Mouse (Mus musculus): Measurements from ENCODE around the gene Itpkb.

Gene Itpkb

GRCm38 (mm10) chr1:180390321-180390731, 60.0 kb downstream of the Itpkb start:
- CTCF ChIA-PET = interaction anchor here (0.6 kb wide), 2 partner anchors 20 to 43 kb away, joined by 3 to 9 read pairs; no protein-coding TSS in a partner anchor

- CTCF ChIA-PET = interaction anchor here (0.6 to 1.1 kb wide), 3 partner anchors 13 to 591 kb away, joined by 3 to 9 read pairs (median 4); no protein-coding TSS in a partner anchor
Observed at GRCm38 (mm10) chr1:180390746-180391574, 60.7 kb downstream of the Itpkb start.

- CTCF ChIA-PET = interaction anchor here (0.7 to 1.1 kb wide), 2 partner anchors 12 to 151 kb away, joined by 3 to 5 read pairs; no protein-coding TSS in a partner anchor
Observed at GRCm38 (mm10) chr1:180391575-180391945, 61.3 kb downstream of the Itpkb start.

- CTCF ChIA-PET = interaction anchor here (0.7 kb wide), 1 partner anchor 150 kb away, joined by 5 read pairs; no protein-coding TSS in a partner anchor
Observed at GRCm38 (mm10) chr1:180392137-180392798, 62.0 kb downstream of the Itpkb start.

GRCm38 (mm10) chr1:180393017-180393797, 62.9 kb downstream of the Itpkb start:
- CTCF ChIA-PET = interaction anchor here (1.0 kb wide), 1 partner anchor 58 kb away, joined by 4 read pairs; no protein-coding TSS in a partner anchor

- CTCF ChIA-PET = interaction anchor here (1.0 kb wide), 1 partner anchor 59 kb away, joined by 4 read pairs; no protein-coding TSS in a partner anchor
Observed at GRCm38 (mm10) chr1:180393873-180394272, 63.6 kb downstream of the Itpkb start.

GRCm38 (mm10) chr1:180397734-180398133, 67.4 kb downstream of the Itpkb start:
- CTCF ChIA-PET = no interaction called here

GRCm38 (mm10) chr1:180398446-180398845, 68.2 kb downstream of the Itpkb start:
- CTCF ChIA-PET = no interaction called here

- CTCF ChIA-PET = interaction anchor here (0.5 to 1.2 kb wide), 2 partner anchors 44 to 147 kb away, joined by 3 to 4 read pairs; no protein-coding TSS in a partner anchor
Observed at GRCm38 (mm10) chr1:180400691-180401455, 70.6 kb downstream of the Itpkb start.

- CTCF ChIA-PET = interaction anchor here (0.5 kb wide), 1 partner anchor 45 kb away, joined by 4 read pairs; no protein-coding TSS in a partner anchor
Observed at GRCm38 (mm10) chr1:180401725-180402124, 71.4 kb downstream of the Itpkb start.

- CTCF ChIA-PET = interaction anchor here (0.6 kb wide), 1 partner anchor 525 kb away, joined by 3 read pairs; no protein-coding TSS in a partner anchor
Observed at GRCm38 (mm10) chr1:180402481-180403081, 72.3 kb downstream of the Itpkb start.

- CTCF ChIA-PET = interaction anchor here (1.3 to 1.4 kb wide), 2 partner anchors 12 to 19 kb away, joined by 3 to 4 read pairs; no protein-coding TSS in a partner anchor
Observed at GRCm38 (mm10) chr1:180403357-180403693, 73.0 kb downstream of the Itpkb start.

- CTCF ChIA-PET = interaction anchor here (0.6 to 1.4 kb wide), 4 partner anchors 8 to 40 kb away, joined by 3 to 5 read pairs (median 4); no protein-coding TSS in a partner anchor
Observed at GRCm38 (mm10) chr1:180403694-180404606, 73.7 kb downstream of the Itpkb start.

GRCm38 (mm10) chr1:180404706-180405105, 74.4 kb downstream of the Itpkb start:
- CTCF ChIA-PET = interaction anchor here (1.4 kb wide), 1 partner anchor 13 kb away, joined by 3 read pairs; no protein-coding TSS in a partner anchor

- CTCF ChIA-PET = interaction anchor here (0.5 to 3.0 kb wide), 5 partner anchors 9 to 143 kb away, joined by 3 to 9 read pairs (median 4); partner anchors contain the start of gene Psen2
Observed at GRCm38 (mm10) chr1:180405576-180406335, 75.5 kb downstream of the Itpkb start.

- CTCF ChIA-PET = interaction anchor here (0.6 to 3.0 kb wide), 5 partner anchors 16 to 144 kb away, joined by 3 to 9 read pairs (median 4); partner anchors contain the start of gene Psen2
Observed at GRCm38 (mm10) chr1:180406336-180407035, 76.2 kb downstream of the Itpkb start.

- CTCF ChIA-PET = interaction anchor here (0.5 to 3.0 kb wide), 5 partner anchors 15 to 138 kb away, joined by 3 to 9 read pairs (median 4); no protein-coding TSS in a partner anchor
Observed at GRCm38 (mm10) chr1:180407171-180407671, 76.9 kb downstream of the Itpkb start.

Data from spleen, embryonic (tissue).